Mouse (Mus musculus) small intestine, adult 2 months (tissue): ENCODE measurements around the gene Dcbld2. TPM values are rescaled to one million over a fixed set of nuclear protein-coding genes. Genes with fewer than 3 reads are reported as not detected.

ENCODE experiments used
- H3K27ac ChIP-seq: fragments of 200-500 bp; 2 replicates; pipeline ENCODE4 v1.5.1; 2012; ENCODE audit warnings: low read depth, low read length, control low read depth, inconsistent platforms; ENCODE audit not compliant: insufficient read depth
- H3K27me3 ChIP-seq: fragments of 200-500 bp; 2 replicates; pipeline ENCODE4 v1.6.1; 2012; ENCODE audit warnings: mild to moderate bottlenecking, moderate library complexity, low read length, inconsistent platforms; ENCODE audit not compliant: control insufficient read depth, insufficient read depth
- H3K36me3 ChIP-seq: fragments of 200-500 bp; 2 replicates; pipeline ENCODE4 v1.6.1; 2012; ENCODE audit warnings: mild to moderate bottlenecking, low read length, control low read depth, inconsistent platforms; ENCODE audit not compliant: control insufficient read depth, insufficient read depth
- H3K4me1 ChIP-seq: fragments of 200-500 bp; 2 replicates; pipeline ENCODE4 v1.6.1; 2012; ENCODE audit warnings: low read length, inconsistent platforms, mixed read lengths; ENCODE audit not compliant: control insufficient read depth, insufficient read depth, insufficient read length
- H3K4me3 ChIP-seq: fragments of 200-500 bp; 2 replicates; pipeline ENCODE4 v1.5.1; 2012; ENCODE audit warnings: low read depth, mild to moderate bottlenecking, control low read depth, inconsistent platforms, low read length, moderate library complexity
- CTCF ChIP-seq: fragments of 200-500 bp; IDR thresholded peaks from 2 replicates; pipeline ENCODE4 v1.5.1; 2012; ENCODE audit warnings: low read depth, mild to moderate bottlenecking, control low read depth, inconsistent platforms, low read length, moderate library complexity, mixed read lengths; ENCODE audit not compliant: insufficient replicate concordance, insufficient read length; ENCODE audit errors: extremely low read depth
- POLR2A ChIP-seq: fragments of 200-500 bp; IDR thresholded peaks from 2 replicates; pipeline ENCODE4 v1.6.1; 2012; ENCODE audit warnings: low read depth, mild to moderate bottlenecking, control low read depth, inconsistent platforms, low read length, moderate library complexity
- WGBS: fragments of 180-500 bp; shearing (Covaris S2); methylation state at CpG from one replicate; pipeline ENCODE4 v1.1.7; 2018; 5-methylcytosine and 5-hydroxymethylcytosine counted together
- polyA plus RNA-seq: library from polyadenylated mRNA; depleted of rRNA; stranded (reverse); fragments of >200 nt; gene quantifications from 2 replicates; pipeline ENCODE4 v1.2.3, GENCODE M21; 2012

Dcbld2 gene
- polyA plus RNA-seq, 1 experiment, result 2.7 TPM

- WGBS, result 89% methylated on average over 6 of the region's 6 CpGs
- Histone ChIP-seq H3K4me1 (no peaks in the 10 kb centered on the region), H3K27me3 (no peaks in the 10 kb centered on the region), H3K4me3 (no peak overlapping the region), H3K36me3 (peaks cover 22% of the 10 kb centered on the region), H3K27ac (no peak overlapping the region)
- TF ChIP-seq CTCF (no peak), POLR2A (no peak)
Observed at GRCm38 (mm10) chr16:58487861-58488260, 79.6 kb downstream of the Dcbld2 start.

GRCm38 (mm10) chr16:58496791-58497190 is 88.5 kb downstream of the Dcbld2 start:
- H3K27ac ChIP-seq, result peak overlapping the region; percentile 42; the same call in 1 of the 2 replicates
- no peak overlapping the region for H3K4me3 ChIP-seq
- H3K27me3 ChIP-seq, result no peaks in the 10 kb centered on the region
- TF ChIP-seq POLR2A (no peak), CTCF (no peak)
- H3K36me3 ChIP-seq, result peaks cover 5% of the 10 kb centered on the region
- H3K4me1 ChIP-seq, result peaks cover 4% of the 10 kb centered on the region; the same call in 1 of the 2 replicates

- WGBS, result 58% methylated on average over 9 of the region's 9 CpGs
- Histone ChIP-seq H3K4me1 (peaks cover 4% of the 10 kb centered on the region; the same call in 1 of the 2 replicates), H3K27me3 (no peaks in the 10 kb centered on the region), H3K27ac (peak overlapping the region; percentile 29; the same call in 1 of the 2 replicates), H3K4me3 (no peak overlapping the region), H3K36me3 (peaks cover 5% of the 10 kb centered on the region)
- TF ChIP-seq CTCF (no peak), POLR2A (no peak)
Observed at GRCm38 (mm10) chr16:58497886-58498713, 89.9 kb downstream of the Dcbld2 start.

- Histone ChIP-seq H3K27me3 (no peaks in the 10 kb centered on the region), H3K4me1 (peaks cover 4% of the 10 kb centered on the region; the same call in 1 of the 2 replicates), H3K36me3 (peaks cover 7% of the 10 kb centered on the region), H3K4me3 (no peak overlapping the region), H3K27ac (peak overlapping the region; percentile 39; the same call in 1 of the 2 replicates)
- 17% methylated on average over 1 of the region's 1 CpGs for WGBS
- TF ChIP-seq CTCF (no peak), POLR2A (no peak)
Observed at GRCm38 (mm10) chr16:58499172-58499584, 90.9 kb downstream of the Dcbld2 start.

GRCm38 (mm10) chr16:58499650-58500049 is 91.4 kb downstream of the Dcbld2 start:
- 87% methylated on average over 5 of the region's 5 CpGs for WGBS
- H3K27ac ChIP-seq, result no peak overlapping the region

GRCm38 (mm10) chr16:58501760-58502301 is 93.6 kb downstream of the Dcbld2 start:
- TF ChIP-seq POLR2A (no peak), CTCF (no peak)
- peaks cover 4% of the 10 kb centered on the region; the same call in 1 of the 2 replicates for H3K4me1 ChIP-seq
- no peaks in the 10 kb centered on the region for H3K27me3 ChIP-seq
- WGBS, result 58% methylated on average over 6 of the region's 6 CpGs
- H3K36me3 ChIP-seq, result peaks cover 21% of the 10 kb centered on the region
- peak overlapping the region; percentile 74 for H3K27ac ChIP-seq
- H3K4me3 ChIP-seq, result no peak overlapping the region

More at GRCm38 (mm10) chr16:58499650-58500049, 91.4 kb downstream of the Dcbld2 start:
- Histone ChIP-seq H3K27me3 (no peaks in the 10 kb centered on the region), H3K4me1 (peaks cover 4% of the 10 kb centered on the region; the same call in 1 of the 2 replicates), H3K36me3 (peaks cover 9% of the 10 kb centered on the region), H3K4me3 (no peak overlapping the region)
- TF ChIP-seq CTCF, result no peak
- TF ChIP-seq POLR2A, result no peak

- peaks cover 22% of the 10 kb centered on the region for H3K36me3 ChIP-seq
- 69% methylated on average over 6 of the region's 6 CpGs for WGBS
- H3K4me3 ChIP-seq, result no peak overlapping the region
- TF ChIP-seq POLR2A (no peak), CTCF (no peak)
- peaks cover 4% of the 10 kb centered on the region; the same call in 1 of the 2 replicates for H3K4me1 ChIP-seq
- H3K27ac ChIP-seq, result peak overlapping the region; percentile 74
- H3K27me3 ChIP-seq, result no peaks in the 10 kb centered on the region
Observed at GRCm38 (mm10) chr16:58502566-58502965, 94.3 kb downstream of the Dcbld2 start.
